Mouse (Mus musculus) layer of hippocampus, adult 9-10 months (tissue): ENCODE results near the gene Impg2.
A peak's percentile ranks its signal among the peaks of the same experiment; 100 is the strongest.

Experiments used
- DNase-seq: peaks from one replicate; pipeline ENCODE4 v3.0.0; 2022; ENCODE audit warnings: low spot score

Impg2 gene

DNA sequence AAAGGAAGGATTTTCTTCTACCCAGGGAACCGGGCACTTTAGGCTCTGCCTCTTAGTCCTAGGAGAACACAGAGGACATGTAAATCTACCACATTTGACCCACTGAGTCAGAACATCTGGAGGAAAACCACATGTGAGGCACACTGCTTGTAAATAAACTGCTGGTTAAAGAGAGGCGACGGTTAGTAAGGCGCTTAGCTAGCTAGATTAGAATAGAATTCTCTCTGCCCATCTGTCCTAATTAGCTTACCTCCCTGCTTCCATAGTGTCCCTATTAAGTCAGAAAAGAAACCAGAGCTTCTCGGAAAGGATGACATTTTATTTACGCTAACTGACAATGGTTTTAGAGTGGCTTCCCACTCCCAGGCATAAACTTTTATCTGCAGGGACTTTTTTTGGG lies at the start of gene Impg2:
Gene Impg2 (plus strand): TSS at position 263 of the 400 bp plus-strand sequence.
- no peak for DNase-seq

DNA sequence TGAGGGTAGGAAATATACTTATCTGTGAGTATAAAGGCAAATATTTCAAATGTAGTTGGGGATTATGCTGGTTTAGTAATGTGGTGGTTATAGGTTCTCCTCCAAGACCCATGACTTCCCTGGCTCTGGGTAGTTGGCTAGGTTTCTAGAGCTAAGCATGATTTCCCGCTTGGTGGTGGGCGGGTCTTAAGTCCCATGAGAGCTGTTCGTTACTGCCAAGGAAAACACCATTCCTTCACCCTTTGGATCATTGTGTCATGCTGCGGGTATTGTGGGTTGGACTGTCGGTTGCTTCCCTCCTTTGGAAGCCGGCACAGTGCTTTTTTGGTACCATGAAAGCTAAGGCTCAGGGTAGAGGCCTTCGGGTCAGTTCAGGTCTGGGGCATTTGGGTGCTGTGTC lies 40.6 kb upstream of the Impg2 start:
- DNase-seq, result no peak

GRCm38 (mm10) chr16:56170247-56170646 lies 33.9 kb upstream of the Impg2 start:
- peak; percentile 43 for DNase-seq

DNA sequence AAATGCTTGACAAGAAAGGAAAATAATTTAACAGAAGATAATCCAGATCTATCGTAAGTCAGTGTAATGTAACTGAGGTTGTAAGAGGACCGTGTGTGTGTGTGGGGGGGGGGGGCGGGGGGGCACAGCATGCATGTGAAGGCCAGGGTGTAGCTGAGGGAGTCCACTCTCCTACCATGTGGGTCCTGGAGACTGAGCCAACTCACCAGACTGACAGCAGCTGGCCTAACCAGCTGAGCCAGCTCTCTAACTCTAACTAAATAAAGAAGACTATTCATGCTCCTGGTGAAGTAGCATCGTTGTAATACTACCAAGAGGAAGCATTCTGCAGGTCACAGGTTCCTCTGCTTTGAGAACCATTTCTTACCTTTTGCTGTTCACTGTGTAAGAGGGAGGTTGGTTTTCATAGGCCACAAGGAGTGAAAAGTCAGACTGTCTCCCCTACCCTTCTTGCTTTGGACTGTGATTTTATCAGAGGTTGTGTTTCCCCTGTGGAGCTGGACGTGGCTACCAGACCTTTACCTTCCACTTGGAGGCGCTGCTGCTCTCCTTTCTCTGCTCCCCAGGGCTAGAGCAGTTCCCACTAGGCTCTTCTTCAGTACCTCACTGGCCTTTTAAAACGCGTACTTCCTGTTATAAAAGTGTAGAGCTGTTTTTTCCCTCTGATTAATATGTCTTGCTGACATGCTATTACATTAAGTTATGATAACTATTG lies 28.1 kb upstream of the Impg2 start:
- no peak for DNase-seq

- no peak for DNase-seq
Observed at GRCm38 (mm10) chr16:56186863-56187262, 17.2 kb upstream of the Impg2 start.

DNA sequence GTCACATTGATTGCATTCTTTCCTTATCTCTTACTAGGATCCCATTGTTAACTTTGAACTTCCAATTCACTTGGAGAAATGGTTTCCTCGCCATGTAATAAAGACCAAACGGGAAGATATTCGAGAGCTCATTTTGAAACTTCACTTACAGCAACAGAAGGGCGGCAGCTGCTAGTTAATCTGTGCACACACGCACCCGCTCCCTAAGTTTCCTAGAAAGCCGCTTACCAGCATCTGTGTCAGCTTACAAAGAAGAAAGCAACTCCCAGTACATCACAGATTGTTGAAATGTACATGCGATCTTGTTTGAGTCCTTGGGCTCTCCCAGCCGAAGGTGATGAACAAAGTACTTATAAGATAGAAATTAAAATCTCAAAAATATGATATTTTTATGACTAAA lies 15.9 kb upstream of the Impg2 start:
- DNase-seq, result peak; percentile 36

DNA sequence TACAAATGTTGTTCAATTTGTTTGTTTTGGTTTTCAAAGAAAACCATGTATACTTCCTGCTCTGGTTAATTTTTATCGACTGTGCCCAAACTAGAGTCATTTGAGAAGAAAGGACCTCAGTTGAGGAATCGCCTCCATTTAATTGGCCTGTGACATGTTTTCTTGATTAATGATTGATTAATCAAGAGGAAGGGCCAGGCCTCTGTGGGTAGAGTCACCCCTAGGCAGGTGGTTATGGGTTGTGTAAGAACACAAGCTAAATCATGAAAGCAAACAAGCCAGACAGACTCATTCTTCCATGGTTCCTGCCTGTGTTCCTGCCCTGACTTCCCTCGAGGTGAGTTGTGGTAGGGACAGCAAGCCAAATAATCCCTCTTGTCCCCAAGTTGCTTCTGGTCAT lies 8.6 kb downstream of the Impg2 start:
- DNase-seq, result no peak

GRCm38 (mm10) chr16:56227686-56228085 lies 23.6 kb downstream of the Impg2 start:
- no peak for DNase-seq

GRCm38 (mm10) chr16:56229455-56229854 lies 25.3 kb downstream of the Impg2 start:
- DNase-seq, result no peak

DNA sequence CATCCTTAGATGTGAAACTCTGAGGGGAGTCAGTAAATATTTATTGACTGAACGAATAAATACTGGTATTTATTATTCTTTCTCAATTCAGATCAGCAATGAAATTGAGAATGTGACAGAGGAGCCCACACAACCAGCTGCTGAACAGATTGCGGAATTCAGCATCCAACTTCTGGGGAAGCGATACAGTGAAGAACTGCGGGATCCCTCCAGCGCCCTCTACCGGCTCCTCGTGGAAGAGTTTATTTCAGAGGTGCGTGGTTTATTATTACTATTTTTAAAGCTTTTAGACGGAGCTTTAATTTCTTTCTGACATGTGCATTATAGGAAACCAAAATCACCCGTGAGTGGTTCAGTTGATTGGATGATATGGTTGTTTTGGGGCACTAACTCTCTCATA lies 27.2 kb downstream of the Impg2 start:
- peak; percentile 29 for DNase-seq

DNA sequence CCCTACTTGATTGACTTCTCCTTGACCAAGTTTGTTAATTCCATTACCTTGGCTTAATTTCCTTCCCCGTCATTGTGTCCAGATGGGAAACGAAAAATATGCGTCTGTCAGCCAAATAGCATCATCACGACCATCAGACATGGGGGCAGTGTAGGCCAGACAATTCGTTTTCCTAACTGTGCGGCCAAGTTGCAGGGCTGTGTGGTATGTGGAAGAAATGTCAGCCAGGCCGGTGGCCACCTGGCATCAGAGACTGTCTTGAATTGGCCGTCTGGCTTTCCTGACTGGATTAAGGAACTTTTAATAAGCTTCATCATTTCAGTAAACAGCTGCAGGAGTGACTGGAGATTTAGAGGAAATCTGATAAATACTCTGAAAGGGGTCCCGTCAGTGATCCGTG lies 28.6 kb downstream of the Impg2 start:
- DNase-seq, result no peak

DNA sequence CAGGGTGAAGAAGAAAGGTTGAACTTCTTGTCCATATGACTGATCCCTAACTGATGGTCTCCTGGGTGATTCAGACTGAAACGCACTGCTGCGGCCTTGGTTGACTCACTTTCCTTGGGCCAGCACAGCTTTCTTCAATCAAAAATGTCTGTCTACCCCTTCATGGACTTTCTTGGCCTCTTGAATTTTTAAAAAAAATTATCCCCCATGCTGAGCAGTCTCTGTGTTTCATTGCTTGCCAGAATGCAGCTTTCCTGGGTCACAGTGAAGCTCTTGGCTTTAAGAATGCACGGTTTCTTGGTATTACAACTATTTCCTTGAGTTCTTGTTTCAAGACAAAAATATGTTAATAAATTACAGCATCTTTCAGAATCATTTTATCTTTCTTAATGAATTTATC lies 41.9 kb downstream of the Impg2 start:
- DNase-seq, result no peak

GRCm38 (mm10) chr16:56273917-56274316 lies 69.8 kb downstream of the Impg2 start:
- no peak for DNase-seq

DNA sequence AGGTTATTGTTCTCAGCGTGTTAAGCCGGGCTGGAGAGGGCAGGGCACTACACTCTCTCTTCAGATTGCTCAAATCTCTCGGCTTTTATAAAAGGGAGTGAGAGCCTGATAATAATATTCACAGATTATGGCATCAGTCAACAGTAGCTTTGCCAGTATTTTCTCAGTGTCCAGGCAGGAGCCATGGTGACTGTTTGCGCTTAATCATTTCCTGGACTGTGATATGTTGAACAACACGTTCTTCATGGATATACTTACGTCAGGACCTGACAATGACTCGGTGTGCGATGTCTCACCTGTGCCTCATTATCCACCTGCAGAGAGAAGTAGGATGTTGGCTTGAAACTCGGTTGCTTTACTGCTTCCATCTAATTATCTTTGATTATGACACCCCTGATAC lies 74.9 kb downstream of the Impg2 start:
- DNase-seq, result no peak

DNA sequence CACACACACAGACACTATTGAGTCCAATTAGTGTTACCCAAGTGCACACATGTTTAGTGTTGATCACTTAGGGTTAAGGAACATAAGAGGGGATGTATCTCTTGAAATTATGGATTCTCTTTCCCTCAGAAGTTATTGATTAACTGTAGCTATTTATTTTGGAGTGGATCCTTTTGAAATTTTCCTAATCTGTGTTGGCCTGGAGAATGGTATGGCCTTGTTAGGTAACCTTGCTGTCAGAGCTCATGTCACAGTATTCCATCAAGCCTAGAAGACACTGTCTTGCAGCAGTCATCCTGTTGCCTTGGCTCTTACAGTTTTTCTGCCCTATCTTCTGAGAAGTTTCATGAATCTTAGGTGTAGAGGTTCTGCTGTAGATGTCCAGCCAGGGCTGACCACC lies 75.6 kb downstream of the Impg2 start:
- DNase-seq, result no peak

DNA sequence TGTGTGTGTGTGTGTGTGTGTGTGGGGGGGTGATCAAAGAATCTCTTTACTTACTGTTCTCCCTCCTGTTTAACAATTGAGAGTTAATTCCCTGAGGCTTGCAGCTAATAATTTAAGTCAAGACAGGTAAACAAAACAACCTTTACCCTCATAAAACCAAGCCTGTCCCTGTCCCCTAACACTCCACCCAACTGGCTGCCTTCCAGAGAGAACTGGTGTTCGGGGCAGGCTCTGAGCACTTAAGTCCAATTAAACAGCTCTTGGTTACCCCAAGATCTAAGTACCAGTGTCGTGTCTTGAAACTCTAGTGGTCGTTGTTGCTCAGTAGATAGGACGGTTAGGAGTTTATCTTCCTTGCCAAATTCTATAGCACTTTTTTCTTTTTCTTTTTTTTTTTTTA lies 77.2 kb downstream of the Impg2 start:
- no peak for DNase-seq

GRCm38 (mm10) chr16:56283330-56283729 lies 79.2 kb downstream of the Impg2 start:
- no peak for DNase-seq

DNA sequence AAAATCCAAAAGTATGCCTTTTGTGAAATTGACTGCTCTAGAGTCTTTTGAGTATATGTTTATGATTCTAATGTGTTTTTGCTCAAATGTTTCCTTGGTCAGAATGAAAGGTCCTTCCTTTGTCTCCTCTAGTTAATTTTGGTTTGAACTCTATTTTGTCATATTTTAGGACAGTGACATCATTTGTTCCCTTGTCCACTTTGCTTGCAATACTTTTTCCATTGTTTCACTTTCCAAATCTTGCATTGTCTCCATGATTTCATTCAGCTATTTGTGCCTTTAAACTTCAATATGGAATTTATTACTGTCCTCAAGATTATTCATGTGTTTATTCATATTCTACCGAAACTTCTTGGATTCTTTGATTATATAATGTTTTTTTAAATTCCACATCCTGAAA lies 79.8 kb downstream of the Impg2 start:
- no peak for DNase-seq

DNA sequence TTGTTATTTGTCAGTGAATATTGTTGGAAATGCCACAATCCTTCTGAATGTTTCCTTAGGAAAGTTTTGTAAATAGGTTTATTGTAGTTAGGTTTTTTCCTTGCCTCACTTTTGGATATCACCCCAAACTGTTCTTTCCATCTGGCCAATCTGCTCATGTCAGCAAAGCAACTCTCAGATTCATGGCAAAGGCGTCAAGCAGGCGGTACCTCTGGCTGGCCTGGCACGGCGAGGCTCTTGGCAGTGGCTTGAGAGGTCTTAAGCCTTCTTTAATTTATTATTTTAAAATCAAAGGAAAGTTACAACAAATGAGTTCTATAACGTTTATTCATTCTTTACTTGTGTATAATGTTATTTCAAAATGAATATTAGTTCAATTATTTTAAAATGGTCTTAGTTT lies 82.0 kb downstream of the Impg2 start:
- DNase-seq, result no peak

DNA sequence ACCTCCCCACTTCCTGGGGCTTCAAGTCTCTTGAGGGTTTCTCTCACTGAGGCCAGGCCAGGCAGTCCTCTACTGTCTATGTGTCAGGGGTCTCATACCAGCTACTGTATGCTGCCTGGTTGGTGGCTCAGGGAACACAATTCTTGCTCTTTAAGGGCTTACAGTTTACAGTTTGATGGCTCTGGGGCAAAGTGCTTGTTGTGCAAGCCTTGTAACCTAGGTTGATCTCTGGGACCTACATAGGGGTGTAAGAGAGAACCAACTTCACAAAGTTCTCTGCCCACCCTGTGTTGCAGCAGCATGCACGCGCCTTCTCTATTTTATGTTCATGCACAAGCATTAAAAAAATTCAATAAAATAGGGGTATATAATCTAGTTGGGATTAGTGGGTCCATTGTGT lies 82.9 kb downstream of the Impg2 start:
- no peak for DNase-seq

- DNase-seq, result no peak
Observed at GRCm38 (mm10) chr16:56294887-56295286, 90.8 kb downstream of the Impg2 start.

- no peak for DNase-seq
Observed at GRCm38 (mm10) chr16:56295888-56296648, 92.0 kb downstream of the Impg2 start.

DNA sequence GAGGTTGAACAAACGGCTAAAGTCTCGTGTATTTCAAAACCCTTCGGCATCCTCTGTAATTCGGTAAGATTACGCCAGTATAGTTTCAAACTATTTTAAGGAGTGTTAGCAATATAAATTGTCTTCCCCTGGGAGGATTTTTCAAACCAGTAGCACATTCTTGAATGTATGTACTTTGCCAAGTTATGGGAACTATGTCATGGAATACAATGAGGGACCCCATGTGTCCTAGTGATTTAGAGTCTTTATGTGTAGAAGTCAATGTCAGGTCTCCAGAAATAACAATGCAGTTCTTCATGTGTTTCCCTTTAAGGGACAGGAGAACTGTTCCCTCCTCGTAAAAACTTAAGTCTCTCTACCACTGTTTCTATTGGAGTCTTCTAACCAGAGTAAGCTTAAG lies 94.1 kb downstream of the Impg2 start:
- DNase-seq, result no peak

DNA sequence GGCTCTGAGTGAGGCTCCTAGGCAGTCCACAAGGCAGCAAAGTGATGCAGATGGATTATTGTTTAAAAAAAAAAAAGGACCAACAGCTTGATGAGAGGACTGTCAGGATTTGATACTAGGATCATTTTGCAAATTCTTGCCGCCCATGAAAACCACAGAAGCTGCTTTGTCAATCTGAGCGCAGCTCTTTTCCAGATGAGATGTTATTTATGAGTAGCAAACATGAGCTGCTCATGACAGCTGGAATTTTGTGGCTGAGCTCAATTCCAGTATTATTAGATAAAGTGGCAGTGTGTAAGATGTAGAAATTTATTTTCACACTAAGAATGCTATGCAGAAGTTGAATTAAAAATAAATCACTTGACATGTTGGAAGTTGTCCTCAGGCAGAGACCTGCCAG lies 94.7 kb downstream of the Impg2 start:
- DNase-seq, result no peak
